Comparison of ENCODE assay signal across 14 mouse cellular contexts in genomic region chr11:120139309-120139731, GRCm38 (mm10). TPM values are rescaled to one million over a fixed set of nuclear protein-coding genes. Genes with fewer than 3 reads are reported as not detected.
DNase-seq lines count a peak whose midpoint lies in the region; ATAC-seq lines count a peak whose summit lies in the region.
"Had no signal": no experiment of that assay in that cellular context is flagged by ENCODE, and none has a peak within 500 bp of the region (broad histone marks: within the 10 kb centered on the region; RNA-seq: fewer than 3 reads in every experiment).

No protein-coding gene starts in this region.

- H3K4me1 ChIP-seq in heart, embryonic 16.5 days (ENCODE audit: control insufficient read depth, insufficient read depth, low read length), result peaks cover 83% of the 10 kb centered on the region

- peak overlapping the region; percentile 21; the same call in 1 of the 2 replicates for H3K9ac ChIP-seq in heart, embryonic 16.5 days (ENCODE audit: low read length)
- H3K9ac ChIP-seq: hindbrain, embryonic 12.5 days; neural tube, embryonic 15.5 days had no signal

- ATAC-seq in heart, embryonic 16.5 days (replicated peaks; ENCODE audit: extremely low read depth, insufficient read depth, low FRiP score), result no peak

- 56% methylated on average over 10 of the region's 10 CpGs for WGBS in heart, embryonic 16.5 days

- no peak overlapping the region for H3K27ac ChIP-seq in heart, embryonic 16.5 days (ENCODE audit: low read length)
- H3K27ac ChIP-seq: hindbrain, embryonic 12.5 days; neural tube, embryonic 15.5 days had no signal

- no peak overlapping the region for H3K4me2 ChIP-seq in heart, embryonic 16.5 days (ENCODE audit: low read depth, low read length)
- H3K4me2 ChIP-seq: hindbrain, embryonic 12.5 days; neural tube, embryonic 15.5 days had no signal

- DNase-seq in heart, postnatal 4 days, result no peak
- DNase-seq in right cerebral cortex, adult 2 months (ENCODE audit: low spot score in 2 of 2), result peak; percentile 26 to 37
- DNase-seq in right cerebral cortex, postnatal 4 days, result no peak
- DNase-seq in brain, adult 2 months (ENCODE audit: low read depth, low spot score), result peak; percentile 82
- DNase-seq in ovary, postnatal 36 days (ENCODE audit: low spot score), result no peak
- no peak for DNase-seq in spleen, adult 18-20 months
- DNase-seq: adrenal gland, adult 8-10 months; cerebellum, postnatal 25 days; kidney, adult 11 months; lung, postnatal 36 days; thymus, adult 18-20 months had no signal

- no peak overlapping the region for H3K4me3 ChIP-seq in heart, embryonic 16.5 days (ENCODE audit: low read length)
- H3K4me3 ChIP-seq: hindbrain, embryonic 12.5 days; neural tube, embryonic 15.5 days had no signal

- no peaks in the 10 kb centered on the region for H3K27me3 ChIP-seq in heart, embryonic 16.5 days (ENCODE audit: control insufficient read depth, insufficient read depth, low read length)
- H3K27me3 ChIP-seq: hindbrain, embryonic 12.5 days; neural tube, embryonic 15.5 days had no signal

- H3K9me3 ChIP-seq in heart, embryonic 16.5 days (replicated peaks; ENCODE audit: control insufficient read depth, low read length), result no peaks in the 10 kb centered on the region
- H3K9me3 ChIP-seq: hindbrain, embryonic 12.5 days; neural tube, embryonic 15.5 days had no signal

- H3K36me3 ChIP-seq in heart, embryonic 16.5 days (ENCODE audit: control insufficient read depth, insufficient read depth), result 0 out of 2 replicates have a peak, but pooled peaks cover 4% of the 10 kb centered on the region

RNA-seq across cellular contexts. Expression of gene Slc38a10, which starts 11.8 kb away (rescaled TPM):
- 87.3 and 93.5 TPM in 2 replicates for polyA plus RNA-seq in heart, embryonic 16.5 days (2015; fragmentation: Nextera tagmentation; extraction: Ambion mirVana)
- total RNA-seq in heart, postnatal 4 days (2021), result 100 to 1,000 TPM; 115 to 116 TPM

RNA-seq across cellular contexts. Expression of gene Ndufaf8, which starts 40.6 kb away (rescaled TPM):
- 92.6 and 101 TPM in 2 replicates for polyA plus RNA-seq in heart, embryonic 16.5 days (2015; fragmentation: Nextera tagmentation; extraction: Ambion mirVana)
- 10 to 100 TPM; 51.6 to 63.0 TPM for total RNA-seq in heart, postnatal 4 days (2021)

RNA-seq across cellular contexts. Expression of gene Tepsin, which starts 40.8 kb away (rescaled TPM):
- 16.3 and 16.9 TPM in 2 replicates for polyA plus RNA-seq in heart, embryonic 16.5 days (2015; fragmentation: Nextera tagmentation; extraction: Ambion mirVana)
- 1 to 10 TPM; 8.7 to 9.7 TPM for total RNA-seq in heart, postnatal 4 days (2021)

RNA-seq across cellular contexts. Expression of gene Cep131, which starts 52.7 kb away (rescaled TPM):
- polyA plus RNA-seq in heart, embryonic 16.5 days (2015; fragmentation: Nextera tagmentation; extraction: Ambion mirVana), result 13.2 and 14.5 TPM in 2 replicates
- 10 to 100 TPM; 11.6 to 12.6 TPM for total RNA-seq in heart, postnatal 4 days (2021)

Comparison
In these comparisons a context has a peak if more than half of its experiments do, and no peak if none do; other contexts are left out.
1. DNase-seq: peak in right cerebral cortex, adult 2 months (2 of 2) and brain, adult 2 months (single experiment); none in heart, postnatal 4 days (single experiment), right cerebral cortex, postnatal 4 days (single experiment), ovary, postnatal 36 days (single experiment) and spleen, adult 18-20 months (0 of 2).